Mouse (Mus musculus) lung, postnatal 0 days (tissue): ENCODE results near the gene Inafm2. TPM values are rescaled to one million over a fixed set of nuclear protein-coding genes. Genes with fewer than 3 reads are reported as not detected.

Source experiments
- ATAC-seq: fragments of 200-750 bp; cut with Nextera tagmentation; 2 replicates; pipeline ENCODE4 v1.8.0; 2017; ENCODE audit warnings: moderate library complexity
- DNase-seq: peaks from one replicate; pipeline ENCODE4 v3.0.0-alpha.2; 2016; ENCODE audit warnings: low spot score
- H3K27ac ChIP-seq: fragments of 300-500 bp; sonication (generic); 2 replicates; pipeline ENCODE4 v1.5.1; 2014; ENCODE audit warnings: antibody characterized with exemption, mild to moderate bottlenecking, low read length, mixed read lengths
- H3K27me3 ChIP-seq: fragments of 300-500 bp; sonication (generic); replicated peaks from 2 replicates; pipeline ENCODE4 v1.6.1; 2014; ENCODE audit warnings: low read length, mixed read lengths; ENCODE audit not compliant: insufficient read depth
- H3K36me3 ChIP-seq: fragments of 300-500 bp; sonication (generic); 2 replicates; pipeline ENCODE4 v1.6.1; 2014; ENCODE audit warnings: low read length, mixed read lengths; ENCODE audit not compliant: insufficient read depth
- H3K4me1 ChIP-seq: fragments of 300-500 bp; sonication (generic); 2 replicates; pipeline ENCODE4 v1.6.1; 2014; ENCODE audit warnings: antibody characterized with exemption, low read depth, low read length, mixed read lengths; ENCODE audit not compliant: insufficient read depth
- H3K4me2 ChIP-seq: fragments of 300-500 bp; sonication (generic); replicated peaks from 2 replicates; pipeline ENCODE4 v1.6.1; 2014; ENCODE audit warnings: low read depth, mild to moderate bottlenecking, low read length, moderate library complexity, mixed read lengths
- H3K4me3 ChIP-seq: fragments of 300-500 bp; sonication (generic); 2 replicates; pipeline ENCODE4 v1.5.1; 2014; ENCODE audit warnings: low read depth, low read length
- H3K9ac ChIP-seq: fragments of 300-500 bp; sonication (generic); replicated peaks from 2 replicates; pipeline ENCODE4 v1.6.1; 2014; ENCODE audit warnings: low read depth, mild to moderate bottlenecking
- H3K9me3 ChIP-seq: fragments of 300-500 bp; sonication (generic); 2 replicates; pipeline ENCODE4 v1.6.1; 2016; ENCODE audit warnings: low read length, mixed read lengths
- CTCF ChIP-seq: IDR thresholded peaks from 2 replicates; pipeline ENCODE4 v1.5.1; 2016; ENCODE audit warnings: antibody characterized with exemption, mild to moderate bottlenecking
- EP300 ChIP-seq: IDR thresholded peaks from 2 replicates; pipeline ENCODE4 v1.6.1; 2016; ENCODE audit warnings: antibody characterized with exemption, mild to moderate bottlenecking, control low read depth
- WGBS: fragments of 180-500 bp; shearing (Covaris S2); extraction: QIAGEN DNeasy Blood & Tissue Kit; methylation state at CpG from one replicate; pipeline ENCODE4 v1.1.7; 2014; 5-methylcytosine and 5-hydroxymethylcytosine counted together
- polyA plus RNA-seq: library from polyadenylated mRNA; unstranded; fragments of >200 nt; fragmentation: Nextera tagmentation; extraction: Ambion mirVana; gene quantifications from 2 replicates; pipeline ENCODE4 v1.2.1, GENCODE M21; 2015

The Inafm2 gene
- polyA plus RNA-seq, 1 experiment from 2014 or later = 34.5 TPM

GRCm38 (mm10) chr2:118759828-118760227 lies 14.3 kb downstream of the Inafm2 start:
- no peak overlapping the region for H3K27ac ChIP-seq
- H3K4me2 ChIP-seq = no peak overlapping the region
- no peak overlapping the region for H3K4me3 ChIP-seq
- no peaks in the 10 kb centered on the region for H3K9me3 ChIP-seq
- WGBS = 15% methylated on average over 8 of the region's 8 CpGs
- H3K4me1 ChIP-seq = peaks cover 26% of the 10 kb centered on the region
- H3K9ac ChIP-seq = no peak overlapping the region
- H3K36me3 ChIP-seq = no peaks in the 10 kb centered on the region
- no peaks in the 10 kb centered on the region for H3K27me3 ChIP-seq
- no peak for ATAC-seq
- DNase-seq = peak; percentile 82
- no peak for TF ChIP-seq EP300
- peak; percentile 77 for TF ChIP-seq CTCF

- TF ChIP-seq CTCF = no peak
- no peak for TF ChIP-seq EP300
- H3K4me1 ChIP-seq = peaks cover 26% of the 10 kb centered on the region
- H3K27ac ChIP-seq = no peak overlapping the region
- DNase-seq (no peak), ATAC-seq (no peak)
- H3K4me2 ChIP-seq = no peak overlapping the region
- H3K9ac ChIP-seq = no peak overlapping the region
- H3K36me3 ChIP-seq = no peaks in the 10 kb centered on the region
- no peaks in the 10 kb centered on the region for H3K27me3 ChIP-seq
- 85% methylated on average over 11 of the region's 11 CpGs for WGBS
- H3K9me3 ChIP-seq = no peaks in the 10 kb centered on the region
- H3K4me3 ChIP-seq = no peak overlapping the region
These were observed 14.9 kb downstream of the Inafm2 start for GRCm38 (mm10) chr2:118760311-118761025.

- Histone ChIP-seq H3K9me3 (no peaks in the 10 kb centered on the region), H3K27me3 (no peaks in the 10 kb centered on the region), H3K4me2 (peak overlapping the region; percentile 57), H3K4me3 (peak overlapping the region; percentile 33; the same call in 1 of the 2 replicates), H3K27ac (peak overlapping the region; percentile 98), H3K4me1 (peaks cover 30% of the 10 kb centered on the region), H3K36me3 (no peaks in the 10 kb centered on the region), H3K9ac (peak overlapping the region; percentile 64; the same call in 1 of the 2 replicates)
- ATAC-seq = no peak
- peak; percentile 15 for DNase-seq
- TF ChIP-seq CTCF (peak; percentile 61), EP300 (no peak)
- WGBS = 79% methylated on average over 12 of the region's 12 CpGs
These were observed 15.8 kb downstream of the Inafm2 start for GRCm38 (mm10) chr2:118761358-118761757.

GRCm38 (mm10) chr2:118761906-118762783 lies 16.6 kb downstream of the Inafm2 start, which contains the start of gene Ccdc9b:
Ccdc9b (minus strand) TSS chr2:118762661.
- peak within 1 kb of the TSS; percentile 33 for H3K4me3 ChIP-seq
- ATAC-seq = peak; percentile 87
- H3K27ac ChIP-seq = peak within 1 kb of the TSS; percentile 98
- no peak; the same call in 1 of the 2 replicates for TF ChIP-seq CTCF
- TF ChIP-seq EP300 = peak; percentile 72
- H3K27me3 ChIP-seq = no peaks in the 10 kb centered on the region
- peak; percentile 96 for DNase-seq
- no peaks in the 10 kb centered on the region for H3K9me3 ChIP-seq
- H3K4me1 ChIP-seq = peaks cover 34% of the 10 kb centered on the region
- WGBS = 9% methylated on average over 29 of the region's 29 CpGs
- H3K4me2 ChIP-seq = peak within 1 kb of the TSS; percentile 57
- H3K9ac ChIP-seq = peak within 1 kb of the TSS; percentile 64
- no peaks in the 10 kb centered on the region for H3K36me3 ChIP-seq

- Histone ChIP-seq H3K4me1 (peaks cover 34% of the 10 kb centered on the region), H3K36me3 (no peaks in the 10 kb centered on the region), H3K27ac (peak overlapping the region; percentile 98), H3K4me2 (peak overlapping the region; percentile 32), H3K9me3 (no peaks in the 10 kb centered on the region), H3K9ac (no peak overlapping the region), H3K27me3 (no peaks in the 10 kb centered on the region), H3K4me3 (no peak overlapping the region)
- ATAC-seq = peak; percentile 23
- TF ChIP-seq EP300 = no peak
- no peak; the same call in 1 of the 2 replicates for TF ChIP-seq CTCF
- 6% methylated on average over 10 of the region's 10 CpGs for WGBS
- DNase-seq = no peak
These were observed 17.2 kb downstream of the Inafm2 start for GRCm38 (mm10) chr2:118762784-118763148.

- Histone ChIP-seq H3K36me3 (no peaks in the 10 kb centered on the region), H3K4me2 (no peak overlapping the region), H3K4me1 (peaks cover 34% of the 10 kb centered on the region), H3K27me3 (no peaks in the 10 kb centered on the region), H3K27ac (peak overlapping the region; percentile 98), H3K9ac (no peak overlapping the region), H3K4me3 (no peak overlapping the region), H3K9me3 (no peaks in the 10 kb centered on the region)
- 50% methylated on average over 6 of the region's 7 CpGs for WGBS
- TF ChIP-seq CTCF (no peak), EP300 (peak; percentile 92)
- ATAC-seq = peak; percentile 53
- DNase-seq = peak; percentile 83
These were observed 17.9 kb downstream of the Inafm2 start for GRCm38 (mm10) chr2:118763469-118763868.
